Mouse (Mus musculus): ENCODE data around the gene Gmeb1. TPM values are rescaled to one million over a fixed set of nuclear protein-coding genes. Genes with fewer than 3 reads are reported as not detected.

Gene Gmeb1
- polyA plus RNA-seq, 1 experiment from 2014 or later, result 46.2 TPM

GRCm38 (mm10) chr4:132211953-132212734, 49.3 kb downstream of the Gmeb1 start, which contains the start of gene Ythdf2:
Gene Ythdf2, minus strand, starts transcription at chr4:132212303.
- H3K9ac ChIP-seq, result peak within 1 kb of the TSS; percentile 100
- H3K4me3 ChIP-seq, result peak within 1 kb of the TSS; percentile 98
- peak within 1 kb of the TSS; percentile 90 for H3K4me2 ChIP-seq
- no peaks in the 10 kb centered on the region for H3K9me3 ChIP-seq
- ATAC-seq (ENCODE audit: insufficient number of reproducible peaks, insufficient read depth, low FRiP score, low TSS enrichment, low read depth), result peak; percentile 96
- H3K36me3 ChIP-seq, result peaks cover 19% of the 10 kb centered on the region
- H3K27me3 ChIP-seq, result no peaks in the 10 kb centered on the region
- peak within 1 kb of the TSS; percentile 96 for H3K27ac ChIP-seq
- WGBS, result 2% methylated on average over 66 of the region's 78 CpGs
- peaks cover 17% of the 10 kb centered on the region for H3K4me1 ChIP-seq

- Histone ChIP-seq H3K27ac (peak overlapping the region; percentile 96), H3K4me1 (peaks cover 17% of the 10 kb centered on the region), H3K4me2 (peak overlapping the region; percentile 90), H3K9me3 (no peaks in the 10 kb centered on the region), H3K9ac (peak overlapping the region; percentile 100), H3K27me3 (no peaks in the 10 kb centered on the region), H3K36me3 (peaks cover 26% of the 10 kb centered on the region), H3K4me3 (peak overlapping the region; percentile 98)
- peak; percentile 76 for ATAC-seq (ENCODE audit: insufficient number of reproducible peaks, insufficient read depth, low FRiP score, low TSS enrichment, low read depth)
- WGBS, result under 1% methylated on average over 82 of the region's 89 CpGs
These were observed 50.1 kb downstream of the Gmeb1 start for GRCm38 (mm10) chr4:132211091-132211942.

- Histone ChIP-seq H3K9me3 (no peaks in the 10 kb centered on the region), H3K27ac (no peak overlapping the region), H3K9ac (peak overlapping the region; percentile 100), H3K4me2 (peak overlapping the region; percentile 90), H3K36me3 (peaks cover 35% of the 10 kb centered on the region), H3K27me3 (no peaks in the 10 kb centered on the region), H3K4me3 (peak overlapping the region; percentile 98), H3K4me1 (peaks cover 17% of the 10 kb centered on the region)
- no peak for ATAC-seq (ENCODE audit: insufficient number of reproducible peaks, insufficient read depth, low FRiP score, low TSS enrichment, low read depth)
- 53% methylated on average over 2 of the region's 2 CpGs for WGBS
These were observed 51.1 kb downstream of the Gmeb1 start for GRCm38 (mm10) chr4:132210325-132210724.

- no peak overlapping the region for H3K27ac ChIP-seq
- H3K27me3 ChIP-seq, result no peaks in the 10 kb centered on the region
- no peaks in the 10 kb centered on the region for H3K9me3 ChIP-seq
- no peak overlapping the region for H3K9ac ChIP-seq
- H3K4me3 ChIP-seq, result no peak overlapping the region
- peaks cover 46% of the 10 kb centered on the region for H3K36me3 ChIP-seq
- no peak for ATAC-seq (ENCODE audit: insufficient number of reproducible peaks, insufficient read depth, low FRiP score, low TSS enrichment, low read depth)
- peaks cover 22% of the 10 kb centered on the region for H3K4me1 ChIP-seq
- H3K4me2 ChIP-seq, result peak overlapping the region; percentile 90; the same call in 1 of the 2 replicates
- 85% methylated on average over 2 of the region's 2 CpGs for WGBS
These were observed 52.1 kb downstream of the Gmeb1 start for GRCm38 (mm10) chr4:132209299-132209698.

GRCm38 (mm10) chr4:132207280-132207679, 54.1 kb downstream of the Gmeb1 start:
- H3K9me3 ChIP-seq, result no peaks in the 10 kb centered on the region
- 87% methylated on average over 4 of the region's 4 CpGs for WGBS
- H3K27ac ChIP-seq, result no peak overlapping the region
- ATAC-seq (ENCODE audit: insufficient number of reproducible peaks, insufficient read depth, low FRiP score, low TSS enrichment, low read depth), result no peak
- no peak overlapping the region for H3K4me2 ChIP-seq
- H3K9ac ChIP-seq, result no peak overlapping the region
- H3K36me3 ChIP-seq, result peaks cover 66% of the 10 kb centered on the region
- peaks cover 23% of the 10 kb centered on the region for H3K4me1 ChIP-seq
- no peak overlapping the region for H3K4me3 ChIP-seq
- H3K27me3 ChIP-seq, result no peaks in the 10 kb centered on the region

GRCm38 (mm10) chr4:132198771-132199170, 62.6 kb downstream of the Gmeb1 start:
- Histone ChIP-seq H3K4me1 (peaks cover 19% of the 10 kb centered on the region), H3K9ac (no peak overlapping the region), H3K27ac (no peak overlapping the region), H3K4me3 (no peak overlapping the region), H3K9me3 (no peaks in the 10 kb centered on the region), H3K27me3 (no peaks in the 10 kb centered on the region), H3K36me3 (peaks cover 51% of the 10 kb centered on the region), H3K4me2 (no peak overlapping the region)
- no peak for ATAC-seq (ENCODE audit: insufficient number of reproducible peaks, insufficient read depth, low FRiP score, low TSS enrichment, low read depth)

GRCm38 (mm10) chr4:132198285-132198712, 63.1 kb downstream of the Gmeb1 start:
- 62% methylated on average over 4 of the region's 4 CpGs for WGBS
- H3K36me3 ChIP-seq, result peaks cover 51% of the 10 kb centered on the region
- no peak for ATAC-seq (ENCODE audit: insufficient number of reproducible peaks, insufficient read depth, low FRiP score, low TSS enrichment, low read depth)

GRCm38 (mm10) chr4:132194975-132195374, 66.4 kb downstream of the Gmeb1 start:
- ATAC-seq (ENCODE audit: insufficient number of reproducible peaks, insufficient read depth, low FRiP score, low TSS enrichment, low read depth), result no peak
- Histone ChIP-seq H3K36me3 (peaks cover 53% of the 10 kb centered on the region), H3K27ac (no peak overlapping the region), H3K9ac (no peak overlapping the region), H3K4me1 (peaks cover 7% of the 10 kb centered on the region; the same call in 1 of the 2 replicates), H3K4me3 (no peak overlapping the region), H3K9me3 (no peaks in the 10 kb centered on the region), H3K27me3 (no peaks in the 10 kb centered on the region), H3K4me2 (no peak overlapping the region)
- 88% methylated on average over 3 of the region's 3 CpGs for WGBS

More at GRCm38 (mm10) chr4:132198285-132198712, 63.1 kb downstream of the Gmeb1 start:
- no peaks in the 10 kb centered on the region for H3K27me3 ChIP-seq
- peaks cover 19% of the 10 kb centered on the region for H3K4me1 ChIP-seq
- no peak overlapping the region for H3K4me2 ChIP-seq
- H3K4me3 ChIP-seq, result no peak overlapping the region
- H3K27ac ChIP-seq, result no peak overlapping the region
- no peak overlapping the region for H3K9ac ChIP-seq
- H3K9me3 ChIP-seq, result no peaks in the 10 kb centered on the region

- Histone ChIP-seq H3K9me3 (no peaks in the 10 kb centered on the region), H3K4me3 (no peak overlapping the region), H3K9ac (no peak overlapping the region), H3K4me2 (no peak overlapping the region), H3K27me3 (no peaks in the 10 kb centered on the region), H3K4me1 (peaks cover 1% of the 10 kb centered on the region; the same call in 1 of the 2 replicates), H3K27ac (no peak overlapping the region), H3K36me3 (peaks cover 55% of the 10 kb centered on the region)
- WGBS, result 95% methylated on average over 6 of the region's 6 CpGs
- no peak for ATAC-seq (ENCODE audit: insufficient number of reproducible peaks, insufficient read depth, low FRiP score, low TSS enrichment, low read depth)
These were observed 67.0 kb downstream of the Gmeb1 start for GRCm38 (mm10) chr4:132194373-132194772.

- 95% methylated on average over 2 of the region's 2 CpGs for WGBS
- peaks cover 67% of the 10 kb centered on the region for H3K36me3 ChIP-seq
These were observed 73.5 kb downstream of the Gmeb1 start for GRCm38 (mm10) chr4:132187826-132188401.

GRCm38 (mm10) chr4:132183162-132183561, 78.2 kb downstream of the Gmeb1 start:
- H3K9ac ChIP-seq, result no peak overlapping the region
- H3K4me3 ChIP-seq, result no peak overlapping the region
- ATAC-seq (ENCODE audit: insufficient number of reproducible peaks, insufficient read depth, low FRiP score, low TSS enrichment, low read depth), result no peak
- no peaks in the 10 kb centered on the region for H3K27me3 ChIP-seq
- no peaks in the 10 kb centered on the region for H3K4me1 ChIP-seq
- H3K27ac ChIP-seq, result no peak overlapping the region
- WGBS, result 92% methylated on average over 3 of the region's 3 CpGs
- H3K4me2 ChIP-seq, result no peak overlapping the region
- H3K9me3 ChIP-seq, result no peaks in the 10 kb centered on the region
- peaks cover 52% of the 10 kb centered on the region for H3K36me3 ChIP-seq

More at GRCm38 (mm10) chr4:132187826-132188401, 73.5 kb downstream of the Gmeb1 start:
- no peak overlapping the region for H3K9ac ChIP-seq
- no peak overlapping the region for H3K27ac ChIP-seq
- H3K4me1 ChIP-seq, result no peaks in the 10 kb centered on the region
- H3K9me3 ChIP-seq, result no peaks in the 10 kb centered on the region
- ATAC-seq (ENCODE audit: insufficient number of reproducible peaks, insufficient read depth, low FRiP score, low TSS enrichment, low read depth), result no peak
- H3K27me3 ChIP-seq, result no peaks in the 10 kb centered on the region
- no peak overlapping the region for H3K4me3 ChIP-seq
- no peak overlapping the region for H3K4me2 ChIP-seq

All from embryonic facial prominence, embryonic 13.5 days (tissue).